ENCODE assay signal across 8 mouse cellular contexts in the genomic region with DNA sequence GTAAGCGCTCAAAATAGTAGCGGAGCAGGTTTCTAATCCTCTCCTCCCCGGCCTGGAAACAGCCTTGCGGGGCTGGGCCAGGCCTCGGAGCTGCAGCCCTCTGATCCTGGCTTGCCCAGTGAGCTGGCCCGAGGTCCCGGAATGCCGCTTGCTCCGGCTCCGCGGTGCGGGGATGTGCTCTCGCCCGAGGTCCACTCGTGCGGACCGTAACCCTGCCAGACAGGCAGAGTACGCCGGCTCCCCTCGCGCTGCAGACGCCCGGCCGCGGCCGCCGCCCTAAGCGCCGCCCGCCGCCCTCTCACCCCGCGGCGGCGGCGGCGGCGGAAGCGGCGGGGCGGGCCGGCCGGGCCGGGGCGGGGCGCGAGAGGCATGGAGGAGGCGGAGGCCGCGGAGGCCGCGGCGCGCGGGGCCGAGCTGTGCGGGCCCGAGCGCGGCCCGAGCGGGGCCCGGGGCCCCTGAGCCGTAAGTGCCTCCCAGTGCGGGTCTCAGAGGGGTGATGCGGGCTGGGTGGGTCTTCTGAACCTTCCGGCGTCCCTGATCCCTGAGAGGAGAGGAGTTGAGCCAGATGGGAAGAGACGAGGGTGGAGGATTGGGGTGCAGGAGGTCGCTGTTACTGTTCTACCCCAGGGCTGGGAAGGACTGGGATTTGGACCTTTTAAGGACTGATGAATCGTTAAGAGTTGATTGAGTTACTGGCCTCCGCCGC. TPM values are rescaled to one million over a fixed set of nuclear protein-coding genes. Genes with fewer than 3 reads are reported as not detected.
DNase-seq lines count a peak whose midpoint lies in the region; ATAC-seq and TF ChIP-seq lines count a peak whose summit lies in the region.

No protein-coding gene starts in this region.

- WGBS in forebrain, postnatal 0 days: under 1% methylated on average over 38 of the region's 73 CpGs
- WGBS in hindbrain, embryonic 11.5 days: 1% methylated on average over 46 of the region's 73 CpGs
- WGBS in limb, embryonic 10.5 days: 5% methylated on average over 73 of the region's 73 CpGs

- peaks cover 4% of the 10 kb centered on the region; the same call in 1 of the 2 replicates for H3K4me1 ChIP-seq in forebrain, postnatal 0 days (ENCODE audit: insufficient read depth)
- peaks cover 5% of the 10 kb centered on the region; the same call in 1 of the 2 replicates for H3K4me1 ChIP-seq in hindbrain, embryonic 11.5 days (replicated peaks; ENCODE audit: control insufficient read depth, insufficient read depth, low read length)
- H3K4me1 ChIP-seq in limb, embryonic 10.5 days: peaks cover 14% of the 10 kb centered on the region

- peak; percentile 48 for DNase-seq in layer of hippocampus, adult 11-12 months (ENCODE audit: low spot score)
- no peak for DNase-seq in layer of hippocampus, adult 8-10 months (ENCODE audit: low spot score in 2 of 2)
- peak; percentile 65 for DNase-seq in cerebellum, adult 8-10 months
- peak; percentile 65 for DNase-seq in forebrain, postnatal 0 days
- DNase-seq in hindbrain, embryonic 11.5 days (ENCODE audit: low spot score): peak; percentile 85
- peak; percentile 82 for DNase-seq in limb, embryonic 10.5 days (ENCODE audit: low spot score)
- DNase-seq in mesoderm, embryonic 11.5 days (ENCODE audit: low read depth, low spot score): peak; percentile 48
- peak; percentile 64 for DNase-seq in right cerebral cortex, postnatal 4 days

- ATAC-seq in forebrain, postnatal 0 days: peak; percentile 92
- peak; percentile 95 for ATAC-seq in hindbrain, embryonic 11.5 days (ENCODE audit: low FRiP score)

- H3K27me3 ChIP-seq in forebrain, postnatal 0 days (ENCODE audit: insufficient read depth, low read length): no peaks in the 10 kb centered on the region
- H3K27me3 ChIP-seq in hindbrain, embryonic 11.5 days (ENCODE audit: control insufficient read depth, insufficient read depth, low read length): no peaks in the 10 kb centered on the region
- no peaks in the 10 kb centered on the region for H3K27me3 ChIP-seq in limb, embryonic 10.5 days (ENCODE audit: low read depth, poor library complexity, severe bottlenecking)

- TF ChIP-seq CTCF in forebrain, postnatal 0 days (IDR thresholded peaks at IDR 0.05; ENCODE audit: low read depth): no peak

- H3K4me2 ChIP-seq in forebrain, postnatal 0 days (ENCODE audit: low read depth): peak overlapping the region; percentile 66
- H3K4me2 ChIP-seq in hindbrain, embryonic 11.5 days (replicated peaks; ENCODE audit: low read depth, low read length): peak overlapping the region; percentile 71

- peak overlapping the region; percentile 89 for H3K27ac ChIP-seq in forebrain, postnatal 0 days (ENCODE audit: low read depth, low read length)
- H3K27ac ChIP-seq in hindbrain, embryonic 11.5 days (ENCODE audit: low read depth, low read length): peak overlapping the region; percentile 61
- peak overlapping the region; percentile 96 for H3K27ac ChIP-seq in limb, embryonic 10.5 days

- peaks cover 37% of the 10 kb centered on the region for H3K36me3 ChIP-seq in forebrain, postnatal 0 days (ENCODE audit: insufficient read depth)
- H3K36me3 ChIP-seq in hindbrain, embryonic 11.5 days (ENCODE audit: control insufficient read depth, insufficient read depth, low read length): peaks cover 7% of the 10 kb centered on the region; the same call in 1 of the 2 replicates
- peaks cover 39% of the 10 kb centered on the region for H3K36me3 ChIP-seq in limb, embryonic 10.5 days

- H3K4me3 ChIP-seq in forebrain, postnatal 0 days (ENCODE audit: low read depth, low read length): peak overlapping the region; percentile 80
- H3K4me3 ChIP-seq in hindbrain, embryonic 11.5 days (ENCODE audit: low read depth, low read length): peak overlapping the region; percentile 68
- H3K4me3 ChIP-seq in limb, embryonic 10.5 days: peak overlapping the region; percentile 83

- H3K9ac ChIP-seq in forebrain, postnatal 0 days: peak overlapping the region; percentile 93
- peak overlapping the region; percentile 92 for H3K9ac ChIP-seq in hindbrain, embryonic 11.5 days (ENCODE audit: low read depth, low read length)

- no peaks in the 10 kb centered on the region for H3K9me3 ChIP-seq in forebrain, postnatal 0 days (ENCODE audit: low read length)
- H3K9me3 ChIP-seq in hindbrain, embryonic 11.5 days (ENCODE audit: control insufficient read depth, low read length): no peaks in the 10 kb centered on the region
- no peaks in the 10 kb centered on the region for H3K9me3 ChIP-seq in limb, embryonic 10.5 days (replicated peaks)

RNA-seq across cellular contexts. Expression of a gene that starts 0.8 kb away (rescaled TPM):
- total RNA-seq in layer of hippocampus, adult 8-10 months (2022): 10 to 100 TPM; 21.9 to 23.7 (median 23.3) TPM
- 5.0 and 6.3 TPM in 2 replicates for total RNA-seq in forebrain, postnatal 0 days (2014; rRNA removed)
- polyA plus RNA-seq in forebrain, postnatal 0 days (2015; fragmentation: Nextera tagmentation; extraction: Ambion mirVana): 2.8 and 3.0 TPM in 2 replicates
- polyA plus RNA-seq in hindbrain, embryonic 11.5 days (2014; fragmentation: Nextera tagmentation; extraction: Ambion mirVana): 1.1 and 1.3 TPM in 2 replicates
- 1.6 and 2.2 TPM in 2 replicates for polyA plus RNA-seq in limb, embryonic 10.5 days (2016; fragmentation: Nextera tagmentation; extraction: Ambion mirVana)

RNA-seq across cellular contexts. Expression of a gene that starts 17.1 kb away (rescaled TPM):
- total RNA-seq in layer of hippocampus, adult 8-10 months (2022): not detected
- 0.29 TPM in 1 of 2 replicates, not detected in the other for total RNA-seq in forebrain, postnatal 0 days (2014; rRNA removed)
- polyA plus RNA-seq in forebrain, postnatal 0 days (2015; fragmentation: Nextera tagmentation; extraction: Ambion mirVana): 0.07 TPM in 1 of 2 replicates, not detected in the other
- 0.17 TPM in 1 of 2 replicates, not detected in the other for polyA plus RNA-seq in hindbrain, embryonic 11.5 days (2014; fragmentation: Nextera tagmentation; extraction: Ambion mirVana)
- polyA plus RNA-seq in limb, embryonic 10.5 days (2016; fragmentation: Nextera tagmentation; extraction: Ambion mirVana): not detected in 2 replicates

RNA-seq across cellular contexts. Expression of a gene that starts 22.9 kb away (rescaled TPM):
- not detected for total RNA-seq in layer of hippocampus, adult 8-10 months (2022)
- not detected in 2 replicates for total RNA-seq in forebrain, postnatal 0 days (2014; rRNA removed)
- polyA plus RNA-seq in forebrain, postnatal 0 days (2015; fragmentation: Nextera tagmentation; extraction: Ambion mirVana): not detected in 2 replicates
- not detected in 2 replicates for polyA plus RNA-seq in hindbrain, embryonic 11.5 days (2014; fragmentation: Nextera tagmentation; extraction: Ambion mirVana)
- polyA plus RNA-seq in limb, embryonic 10.5 days (2016; fragmentation: Nextera tagmentation; extraction: Ambion mirVana): not detected in 2 replicates

RNA-seq across cellular contexts. Expression of a gene that starts 22.9 kb away (rescaled TPM):
- 1 to 10 TPM in 1 of 4 experiments, under 1 TPM in 1, not detected in 2; 0.96 to 4.1 TPM for total RNA-seq in layer of hippocampus, adult 8-10 months (2022)
- total RNA-seq in forebrain, postnatal 0 days (2014; rRNA removed): not detected in 2 replicates
- not detected in 2 replicates for polyA plus RNA-seq in forebrain, postnatal 0 days (2015; fragmentation: Nextera tagmentation; extraction: Ambion mirVana)
- polyA plus RNA-seq in hindbrain, embryonic 11.5 days (2014; fragmentation: Nextera tagmentation; extraction: Ambion mirVana): not detected in 2 replicates
- polyA plus RNA-seq in limb, embryonic 10.5 days (2016; fragmentation: Nextera tagmentation; extraction: Ambion mirVana): not detected in 2 replicates

RNA-seq across cellular contexts. Expression of a gene that starts 26.7 kb away (rescaled TPM):
- 10 to 100 TPM; 69.7 to 76.0 (median 72.0) TPM for total RNA-seq in layer of hippocampus, adult 8-10 months (2022)
- 80.3 and 83.0 TPM in 2 replicates for total RNA-seq in forebrain, postnatal 0 days (2014; rRNA removed)
- 52.7 and 57.6 TPM in 2 replicates for polyA plus RNA-seq in forebrain, postnatal 0 days (2015; fragmentation: Nextera tagmentation; extraction: Ambion mirVana)
- 49.0 and 52.3 TPM in 2 replicates for polyA plus RNA-seq in hindbrain, embryonic 11.5 days (2014; fragmentation: Nextera tagmentation; extraction: Ambion mirVana)
- 59.2 and 67.7 TPM in 2 replicates for polyA plus RNA-seq in limb, embryonic 10.5 days (2016; fragmentation: Nextera tagmentation; extraction: Ambion mirVana)

Comparison
In these comparisons a context has a peak if more than half of its experiments do, and no peak if none do; other contexts are left out.
1. DNase-seq: peak in layer of hippocampus, adult 11-12 months (single experiment), cerebellum, adult 8-10 months (single experiment), forebrain, postnatal 0 days (single experiment), hindbrain, embryonic 11.5 days (single experiment), limb, embryonic 10.5 days (single experiment), mesoderm, embryonic 11.5 days (single experiment) and right cerebral cortex, postnatal 4 days (single experiment); none in layer of hippocampus, adult 8-10 months (0 of 2).
2. Peak in every context shown above with its lines, with median percentiles within 50 percentile points of each other: H3K27ac ChIP-seq and H3K4me3 ChIP-seq.